Comparison of ENCODE assay signal across 18 mouse cellular contexts in genomic region chr4:47882076-47882475, GRCm38 (mm10).
DNase-seq lines count a peak whose midpoint lies in the region; ATAC-seq and TF ChIP-seq lines count a peak whose summit lies in the region.
"Had no signal": no experiment of that assay in that cellular context is flagged by ENCODE, and none has a peak within 500 bp of the region (broad histone marks: within the 10 kb centered on the region; RNA-seq: fewer than 3 reads in every experiment).

No protein-coding gene starts in this region.

- H3K4me2 ChIP-seq in hindbrain, embryonic 13.5 days: no peak overlapping the region
- no peak overlapping the region for H3K4me2 ChIP-seq in hindbrain, embryonic 11.5 days (replicated peaks; ENCODE audit: low read depth, low read length)
- no peak overlapping the region for H3K4me2 ChIP-seq in midbrain, embryonic 16.5 days (ENCODE audit: low read length)
- no peak overlapping the region for H3K4me2 ChIP-seq in midbrain, postnatal 0 days (ENCODE audit: low read depth, low read length, poor library complexity, severe bottlenecking)
- H3K4me2 ChIP-seq: embryonic facial prominence, embryonic 12.5 days; limb, embryonic 12.5 days; liver, embryonic 15.5 days had no signal

- DNase-seq in cerebellum, adult 2 months: peak in 1 of 2 experiments; percentile 26
- no peak for DNase-seq in cerebellum, adult 8-10 months
- DNase-seq in hindbrain, embryonic 11.5 days (ENCODE audit: low spot score): no peak
- DNase-seq in midbrain, embryonic 10.5 days (ENCODE audit: low spot score): no peak
- peak; percentile 13 for DNase-seq in midbrain, postnatal 0 days (ENCODE audit: low spot score)
- DNase-seq in liver: no peak
- DNase-seq: adrenal gland, postnatal 36 days; gastrocnemius, postnatal 10 days; heart, adult 2 months; kidney, postnatal 10 days; lung, postnatal 4 days; thymus, adult 2 months had no signal

- H3K9ac ChIP-seq in hindbrain, embryonic 13.5 days: no peak overlapping the region
- H3K9ac ChIP-seq in hindbrain, embryonic 11.5 days (ENCODE audit: low read depth, low read length): no peak overlapping the region
- H3K9ac ChIP-seq in midbrain, embryonic 16.5 days (ENCODE audit: low read depth, low read length): no peak overlapping the region
- H3K9ac ChIP-seq in midbrain, postnatal 0 days (replicated peaks; ENCODE audit: low read length, poor library complexity, severe bottlenecking): no peak overlapping the region
- H3K9ac ChIP-seq: embryonic facial prominence, embryonic 12.5 days; limb, embryonic 12.5 days; liver, embryonic 15.5 days had no signal

- H3K27ac ChIP-seq in cerebellum, adult 2 months (ENCODE audit: insufficient read depth, low read length): 0 out of 2 replicates have a peak overlapping the region, but pooled peaks have one; percentile 23
- peak overlapping the region; percentile 65 for H3K27ac ChIP-seq in hindbrain, embryonic 13.5 days
- no peak overlapping the region for H3K27ac ChIP-seq in hindbrain, embryonic 11.5 days (ENCODE audit: low read depth, low read length)
- H3K27ac ChIP-seq in midbrain, embryonic 16.5 days (ENCODE audit: low read length): no peak overlapping the region
- H3K27ac ChIP-seq in midbrain, embryonic 10.5 days (replicated peaks): no peak overlapping the region
- H3K27ac ChIP-seq in midbrain, postnatal 0 days (ENCODE audit: low read depth, low read length): no peak overlapping the region
- H3K27ac ChIP-seq: embryonic facial prominence, embryonic 12.5 days; heart, adult 2 months; limb, embryonic 12.5 days; liver, embryonic 15.5 days had no signal

- ATAC-seq in hindbrain, embryonic 13.5 days (ENCODE audit: low FRiP score): 0 out of 2 replicates have a peak, but pooled peaks have one; percentile 65
- ATAC-seq in hindbrain, embryonic 11.5 days (ENCODE audit: low FRiP score): no peak
- ATAC-seq in midbrain, embryonic 16.5 days: peak; percentile 58; the same call in 1 of the 2 replicates
- no peak for ATAC-seq in midbrain, postnatal 0 days (ENCODE audit: low FRiP score)
- ATAC-seq: inflammation-experienced regulatory T-cells, adult 6 months had no signal

- no peaks in the 10 kb centered on the region for H3K9me3 ChIP-seq in hindbrain, embryonic 13.5 days
- no peaks in the 10 kb centered on the region for H3K9me3 ChIP-seq in hindbrain, embryonic 11.5 days (ENCODE audit: control insufficient read depth, low read length)
- H3K9me3 ChIP-seq in midbrain, embryonic 16.5 days (replicated peaks; ENCODE audit: control insufficient read depth, low read length, poor library complexity, severe bottlenecking): no peaks in the 10 kb centered on the region
- H3K9me3 ChIP-seq in midbrain, embryonic 10.5 days (replicated peaks): no peaks in the 10 kb centered on the region
- H3K9me3 ChIP-seq in midbrain, postnatal 0 days (ENCODE audit: low read length): no peaks in the 10 kb centered on the region
- H3K9me3 ChIP-seq: embryonic facial prominence, embryonic 12.5 days; limb, embryonic 12.5 days; liver, embryonic 15.5 days had no signal

- no peak for TF ChIP-seq CTCF in cerebellum, adult 2 months (IDR thresholded peaks at IDR 0.05; ENCODE audit: borderline replicate concordance, insufficient read depth, low read depth, low read length)
- no peak for TF ChIP-seq CTCF in midbrain, postnatal 0 days (IDR thresholded peaks at IDR 0.05)

- WGBS in cerebellum, adult 2 months: 68% methylated on average over 10 of the region's 10 CpGs
- 65% methylated on average over 10 of the region's 10 CpGs for WGBS in hindbrain, embryonic 13.5 days
- WGBS in hindbrain, embryonic 11.5 days: 83% methylated on average over 10 of the region's 10 CpGs
- 61% methylated on average over 10 of the region's 10 CpGs for WGBS in midbrain, embryonic 16.5 days
- WGBS in midbrain, embryonic 10.5 days: 86% methylated on average over 10 of the region's 10 CpGs
- 56% methylated on average over 10 of the region's 10 CpGs for WGBS in midbrain, postnatal 0 days

- no peak overlapping the region for H3K4me3 ChIP-seq in cerebellum, adult 2 months (replicated peaks; ENCODE audit: insufficient read depth, low read depth, low read length)
- no peak overlapping the region for H3K4me3 ChIP-seq in hindbrain, embryonic 13.5 days
- H3K4me3 ChIP-seq in hindbrain, embryonic 11.5 days (ENCODE audit: low read depth, low read length): no peak overlapping the region
- no peak overlapping the region for H3K4me3 ChIP-seq in midbrain, embryonic 16.5 days (ENCODE audit: low read depth, low read length)
- H3K4me3 ChIP-seq in midbrain, embryonic 10.5 days: no peak overlapping the region
- H3K4me3 ChIP-seq in midbrain, postnatal 0 days (ENCODE audit: low read depth, low read length): no peak overlapping the region
- H3K4me3 ChIP-seq: embryonic facial prominence, embryonic 12.5 days; heart, adult 2 months; limb, embryonic 12.5 days; liver, embryonic 15.5 days had no signal

- H3K4me1 ChIP-seq in cerebellum, adult 2 months (ENCODE audit: control insufficient read depth, insufficient read depth, low read length): peaks cover 12% of the 10 kb centered on the region
- H3K4me1 ChIP-seq in hindbrain, embryonic 13.5 days (replicated peaks): peaks cover 6% of the 10 kb centered on the region
- H3K4me1 ChIP-seq in hindbrain, embryonic 11.5 days (replicated peaks; ENCODE audit: control insufficient read depth, insufficient read depth, low read length): no peaks in the 10 kb centered on the region
- H3K4me1 ChIP-seq in midbrain, embryonic 16.5 days (ENCODE audit: control insufficient read depth, insufficient read depth, low read length): peaks cover 8% of the 10 kb centered on the region
- H3K4me1 ChIP-seq in midbrain, embryonic 10.5 days: no peaks in the 10 kb centered on the region; the same call in 1 of the 2 replicates
- H3K4me1 ChIP-seq in midbrain, postnatal 0 days (ENCODE audit: insufficient read depth, low read length): no peaks in the 10 kb centered on the region
- H3K4me1 ChIP-seq: embryonic facial prominence, embryonic 12.5 days; limb, embryonic 12.5 days; liver, embryonic 15.5 days had no signal

- no peaks in the 10 kb centered on the region for H3K27me3 ChIP-seq in cerebellum, adult 2 months (ENCODE audit: control insufficient read depth, insufficient read depth, low read length)
- H3K27me3 ChIP-seq in hindbrain, embryonic 13.5 days: no peaks in the 10 kb centered on the region
- no peaks in the 10 kb centered on the region for H3K27me3 ChIP-seq in hindbrain, embryonic 11.5 days (ENCODE audit: control insufficient read depth, insufficient read depth, low read length)
- H3K27me3 ChIP-seq in midbrain, embryonic 16.5 days (ENCODE audit: control insufficient read depth, insufficient read depth, low read depth, low read length): no peaks in the 10 kb centered on the region
- H3K27me3 ChIP-seq in midbrain, embryonic 10.5 days (ENCODE audit: low read depth, poor library complexity, severe bottlenecking): no peaks in the 10 kb centered on the region
- H3K27me3 ChIP-seq in midbrain, postnatal 0 days (ENCODE audit: insufficient read depth, low read length): no peaks in the 10 kb centered on the region
- H3K27me3 ChIP-seq: embryonic facial prominence, embryonic 12.5 days; limb, embryonic 12.5 days; liver, embryonic 15.5 days had no signal

- TF ChIP-seq POLR2A in cerebellum, adult 2 months (IDR thresholded peaks at IDR 0.05; ENCODE audit: borderline replicate concordance, insufficient read depth, low read length): no peak

- no peaks in the 10 kb centered on the region for H3K36me3 ChIP-seq in hindbrain, embryonic 13.5 days
- no peaks in the 10 kb centered on the region for H3K36me3 ChIP-seq in hindbrain, embryonic 11.5 days (ENCODE audit: control insufficient read depth, insufficient read depth, low read length)
- H3K36me3 ChIP-seq in midbrain, embryonic 16.5 days (ENCODE audit: control insufficient read depth, insufficient read depth, low read length): no peaks in the 10 kb centered on the region
- H3K36me3 ChIP-seq in midbrain, embryonic 10.5 days: no peaks in the 10 kb centered on the region
- no peaks in the 10 kb centered on the region for H3K36me3 ChIP-seq in midbrain, postnatal 0 days (ENCODE audit: insufficient read depth, low read length)
- H3K36me3 ChIP-seq: embryonic facial prominence, embryonic 12.5 days; limb, embryonic 12.5 days; liver, embryonic 15.5 days had no signal

Comparison
In these comparisons a context has a peak if more than half of its experiments do, and no peak if none do; other contexts are left out.
1. H3K27ac ChIP-seq: peak in cerebellum, adult 2 months (single experiment) and hindbrain, embryonic 13.5 days (single experiment); none in hindbrain, embryonic 11.5 days (single experiment), midbrain, embryonic 16.5 days (single experiment), midbrain, embryonic 10.5 days (single experiment) and midbrain, postnatal 0 days (single experiment).
2. ATAC-seq: peak in hindbrain, embryonic 13.5 days (single experiment) and midbrain, embryonic 16.5 days (single experiment); none in hindbrain, embryonic 11.5 days (single experiment) and midbrain, postnatal 0 days (single experiment).